Mouse (Mus musculus) adipocyte (in vitro differentiated cells): Measurements from ENCODE around the gene Pik3r5.

Source experiments
- DNase-seq: peaks from one replicate; pipeline ENCODE4 v3.0.0-alpha.2; 2016; ENCODE audit warnings: low spot score

Gene Pik3r5

DNA sequence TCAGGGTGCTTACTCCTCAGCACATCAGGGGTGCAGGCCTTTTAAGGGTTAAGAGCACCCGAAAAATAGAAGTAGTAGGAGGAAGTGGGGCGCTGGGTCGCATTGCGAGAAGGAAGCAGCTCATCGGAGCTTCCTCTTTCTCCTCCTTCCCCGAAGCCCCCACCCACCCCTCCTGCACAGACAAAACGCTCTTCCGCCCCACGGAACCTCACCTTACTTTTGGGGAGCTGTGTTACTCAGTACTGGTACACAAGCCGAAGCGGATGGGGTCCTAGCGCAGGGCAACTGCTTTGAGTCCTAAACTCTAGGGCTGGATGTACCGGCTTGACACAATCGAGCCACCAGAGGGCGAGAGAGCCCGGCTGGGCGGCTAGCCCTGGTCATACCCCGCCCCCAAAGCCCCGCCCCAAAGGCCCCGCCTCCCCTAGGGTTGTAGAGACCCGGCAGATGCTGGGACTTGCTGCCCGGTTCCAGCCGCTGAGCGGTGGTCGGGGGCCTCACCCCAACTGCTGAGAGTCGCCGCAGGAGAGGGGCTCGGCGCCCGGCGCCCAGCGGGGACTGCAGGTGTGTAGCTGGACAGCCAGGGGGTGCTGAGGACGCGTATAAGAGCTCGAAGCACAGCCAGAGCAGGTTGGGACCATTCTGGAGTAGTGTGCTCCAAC lies at the start of gene Pik3r5:
Gene Pik3r5 (plus strand): TSS at position 423 of the 662 bp plus-strand sequence.
- peak; percentile 71 for DNase-seq

DNA sequence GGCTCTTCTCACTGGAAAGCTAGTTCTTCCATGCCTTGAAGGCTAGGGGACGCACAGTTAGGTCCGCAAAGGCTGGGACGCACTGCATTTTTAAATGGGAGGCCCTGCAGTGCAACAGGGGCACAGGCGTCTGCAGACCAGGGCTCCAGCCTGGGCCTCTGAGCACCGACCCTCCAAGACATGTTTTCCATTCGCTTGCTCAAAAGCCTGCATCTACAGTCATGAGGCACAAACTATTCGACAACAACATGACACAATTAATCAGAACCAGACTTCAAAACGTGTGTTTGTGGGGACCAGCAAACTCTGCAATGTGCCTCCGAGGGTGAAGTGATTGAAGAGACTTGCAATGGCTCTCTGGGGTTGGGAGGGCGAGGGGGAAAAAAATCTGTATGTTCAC lies 48.4 kb upstream of the Pik3r5 start:
- DNase-seq = no peak

DNA sequence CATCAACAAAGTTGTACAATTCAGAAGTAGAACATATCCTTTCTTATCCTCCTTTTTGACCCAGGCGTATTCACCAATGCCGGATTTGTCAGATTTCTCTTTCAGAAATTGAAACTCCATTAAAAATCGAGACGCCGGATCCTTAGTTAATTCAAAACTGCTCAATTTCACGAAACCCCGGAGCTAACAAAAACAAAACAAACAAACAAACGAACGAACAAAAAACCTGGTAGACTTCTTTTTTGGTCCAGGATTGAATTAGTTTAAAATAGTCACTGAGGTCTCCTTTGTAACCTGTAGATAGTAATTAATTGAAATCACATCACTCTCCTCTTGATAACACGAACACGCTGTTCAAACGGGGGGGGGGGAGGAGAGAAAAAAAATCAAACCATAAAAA lies 47.8 kb upstream of the Pik3r5 start:
- DNase-seq = no peak

DNA sequence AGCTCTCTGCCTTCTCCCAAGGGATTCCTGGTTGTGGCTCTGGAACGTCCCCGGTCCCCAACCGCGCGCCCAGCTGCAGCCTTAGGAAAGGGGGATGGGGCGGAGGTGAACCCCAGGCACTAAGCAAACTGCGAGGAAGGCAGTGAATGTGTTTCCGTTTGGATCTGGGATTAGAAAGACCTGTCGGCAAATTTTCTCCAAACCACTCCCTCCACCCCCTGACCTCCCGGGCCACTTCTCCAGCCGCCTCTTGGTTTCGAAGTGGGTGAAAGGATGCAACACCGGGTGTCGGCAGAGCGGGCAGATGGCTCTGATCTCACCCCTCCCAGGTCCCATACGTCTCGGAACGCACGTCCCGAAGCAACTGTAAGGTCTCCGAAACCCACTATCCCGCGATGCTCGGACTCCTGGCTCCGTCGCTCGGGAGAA lies 47.3 kb upstream of the Pik3r5 start:
- no peak for DNase-seq

DNA sequence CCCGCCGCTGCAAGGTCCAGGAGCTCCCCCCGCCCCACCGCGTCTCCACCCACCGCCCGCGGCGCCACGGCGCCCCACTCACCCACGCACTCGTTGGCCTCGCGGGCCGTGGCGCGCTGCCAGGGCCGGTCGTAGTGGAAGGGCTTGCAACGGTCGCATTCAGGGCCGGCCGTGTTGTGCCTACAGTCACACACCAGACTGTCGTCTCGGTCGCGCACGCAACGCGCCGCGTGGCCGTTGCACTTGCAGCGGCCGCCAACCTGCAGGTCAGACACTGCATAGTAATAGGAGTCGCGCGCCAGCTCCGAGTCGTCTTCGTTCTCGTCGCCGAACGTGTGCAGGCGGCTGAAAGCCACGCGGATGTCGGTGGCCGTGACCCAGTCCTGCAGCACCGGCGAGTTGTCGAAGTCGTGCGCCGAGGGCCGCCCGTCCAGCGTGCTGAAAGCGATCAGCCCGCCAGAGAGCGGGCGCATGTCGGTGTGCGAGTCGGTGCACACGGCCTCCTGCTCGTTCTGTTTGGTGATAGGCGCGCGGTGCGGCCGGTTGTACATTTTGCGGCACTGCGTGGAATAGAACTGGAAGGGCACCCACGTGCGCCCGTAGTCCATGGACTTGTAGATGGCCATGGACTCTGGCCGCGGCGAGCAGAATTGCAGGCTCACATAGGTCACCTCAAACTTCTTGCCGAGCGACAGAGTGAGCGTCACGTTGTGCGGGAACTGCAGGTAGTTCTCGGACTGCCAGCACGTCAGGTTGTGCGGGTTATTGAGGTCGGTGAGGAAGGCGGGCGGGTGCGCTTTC lies 46.7 kb upstream of the Pik3r5 start:
- no peak for DNase-seq

- DNase-seq = no peak
Observed at GRCm38 (mm10) chr11:68385921-68386588, 45.9 kb upstream of the Pik3r5 start.

DNA sequence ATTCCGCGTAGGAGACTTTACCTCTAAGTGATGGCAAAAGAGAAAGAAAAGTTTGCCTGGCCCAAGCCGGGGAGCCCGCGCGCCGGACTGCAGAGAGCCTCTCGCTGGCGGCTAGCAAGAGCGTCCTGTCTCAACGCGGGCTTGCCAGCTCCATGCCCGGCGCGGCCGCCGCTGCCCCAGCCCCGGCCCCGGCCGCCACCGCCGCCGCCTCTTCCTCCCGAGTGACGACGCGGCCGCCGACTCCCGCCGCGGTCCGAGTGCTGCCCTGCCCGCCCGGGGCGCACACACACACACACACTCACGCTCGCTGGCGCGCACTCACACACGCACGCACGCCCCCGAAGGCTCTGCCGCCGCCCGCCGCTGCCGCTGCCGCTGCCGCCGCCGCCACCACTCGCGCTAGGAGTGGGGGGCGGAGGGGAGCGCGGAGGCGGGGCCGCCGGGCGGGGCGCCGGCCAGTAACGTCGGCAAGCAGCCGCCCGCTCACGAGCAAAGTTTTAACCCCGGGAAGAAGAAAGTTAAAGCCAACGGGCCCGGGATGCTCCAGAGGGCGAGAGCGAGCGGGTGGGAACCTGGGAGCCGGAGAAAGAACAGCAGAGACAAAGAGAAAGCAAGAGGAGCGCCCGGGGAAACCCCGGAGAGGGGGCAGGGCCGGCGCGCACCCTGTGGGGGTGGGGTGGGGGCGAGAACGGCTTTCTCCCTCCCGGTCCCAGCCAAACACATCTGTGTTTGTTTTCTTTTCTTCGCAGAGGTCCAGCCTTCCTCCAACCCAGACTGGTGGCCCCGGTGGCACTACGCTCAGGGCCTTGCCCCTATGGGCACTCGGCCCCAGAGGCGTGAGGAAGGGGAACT lies 45.1 kb upstream of the Pik3r5 start:
- DNase-seq = no peak

- no peak for DNase-seq
Observed at GRCm38 (mm10) chr11:68387441-68387760, 44.5 kb upstream of the Pik3r5 start.

DNA sequence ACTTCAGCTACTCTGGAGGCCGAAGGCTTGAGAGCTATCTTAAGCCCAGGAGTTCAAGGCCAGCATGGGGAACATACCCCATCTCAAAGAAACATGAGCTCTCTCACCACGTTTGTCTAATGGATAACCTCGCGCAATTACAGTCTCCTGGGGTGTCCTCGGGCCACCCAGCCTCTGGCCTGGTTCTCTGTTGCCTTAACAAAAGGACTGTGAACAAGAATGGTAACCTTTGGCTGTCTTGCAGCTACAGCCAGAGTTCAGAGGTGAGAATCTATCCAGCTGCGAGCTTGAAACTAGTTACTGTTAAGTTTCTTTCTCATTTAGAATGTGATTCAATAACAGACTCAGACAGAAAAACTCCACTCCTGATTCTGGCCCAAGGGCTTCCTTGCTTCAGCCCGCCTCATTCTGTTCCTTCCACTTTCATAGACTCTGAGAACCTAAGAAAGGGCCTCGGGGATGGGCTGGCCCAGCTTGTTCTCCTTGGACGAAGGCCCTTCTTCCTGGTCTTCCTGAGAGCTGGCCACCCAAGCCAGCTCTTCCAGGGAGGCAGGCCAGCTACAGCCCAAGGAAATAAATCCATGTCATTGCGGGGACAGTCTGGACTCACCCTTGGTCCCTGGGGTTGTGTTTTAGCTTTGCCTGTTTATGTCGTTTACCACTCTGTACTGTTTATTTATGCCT lies 43.8 kb upstream of the Pik3r5 start:
- peak; percentile 67 for DNase-seq

- DNase-seq = no peak
Observed at GRCm38 (mm10) chr11:68388655-68389015, 43.3 kb upstream of the Pik3r5 start.

DNA sequence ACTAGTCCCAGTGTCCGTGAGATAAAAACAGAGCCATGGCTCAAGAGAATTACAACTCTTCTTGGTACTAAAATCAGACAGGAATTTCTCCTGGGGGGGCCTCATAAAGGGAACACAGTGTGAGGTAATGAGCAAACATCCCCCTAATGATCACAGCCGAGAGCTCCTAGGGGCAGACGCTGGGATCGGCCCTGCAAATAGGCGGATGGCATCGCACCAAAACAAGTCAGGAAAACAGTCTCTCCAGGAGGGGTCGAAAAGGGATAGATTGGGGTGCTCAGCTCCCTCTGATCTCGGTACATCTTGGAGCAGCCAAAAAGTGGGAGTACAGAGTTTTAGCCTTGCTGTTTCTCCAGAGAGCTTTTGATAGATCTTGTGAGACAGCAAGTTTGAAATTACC lies 42.3 kb upstream of the Pik3r5 start:
- no peak for DNase-seq

- DNase-seq = no peak
Observed at GRCm38 (mm10) chr11:68390381-68391287, 41.3 kb upstream of the Pik3r5 start.

DNA sequence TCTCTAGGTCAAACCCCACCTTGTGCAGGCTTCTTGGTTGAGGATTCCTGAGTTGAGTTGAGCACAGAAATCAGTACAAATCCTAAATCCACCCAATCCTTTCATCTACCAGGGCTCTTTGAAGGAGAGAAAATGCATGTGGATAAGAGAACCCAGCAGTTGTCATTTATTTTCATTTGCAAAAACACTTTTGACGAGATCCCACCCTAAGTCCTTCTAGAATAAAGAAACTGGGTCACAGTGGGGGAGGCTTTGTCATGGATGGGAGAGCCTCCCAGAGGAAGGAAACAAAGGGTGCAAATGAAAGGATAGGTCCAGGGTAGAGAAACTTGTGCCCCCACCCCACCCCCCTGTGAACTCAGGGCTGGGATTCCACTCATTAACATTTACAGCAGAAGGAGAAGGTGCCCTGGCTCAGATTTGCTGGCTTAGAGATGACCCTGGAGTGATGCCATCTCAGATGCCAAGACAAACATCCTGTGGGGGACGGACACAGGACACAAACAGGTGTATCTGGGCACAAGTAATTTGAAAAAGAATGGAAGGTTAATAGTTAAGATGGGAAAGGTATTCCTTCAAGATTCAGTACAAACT lies 37.9 kb upstream of the Pik3r5 start:
- DNase-seq = no peak

GRCm38 (mm10) chr11:68394749-68395148 lies 37.2 kb upstream of the Pik3r5 start:
- no peak for DNase-seq

- no peak for DNase-seq
Observed at GRCm38 (mm10) chr11:68395546-68395945, 36.4 kb upstream of the Pik3r5 start.

DNA sequence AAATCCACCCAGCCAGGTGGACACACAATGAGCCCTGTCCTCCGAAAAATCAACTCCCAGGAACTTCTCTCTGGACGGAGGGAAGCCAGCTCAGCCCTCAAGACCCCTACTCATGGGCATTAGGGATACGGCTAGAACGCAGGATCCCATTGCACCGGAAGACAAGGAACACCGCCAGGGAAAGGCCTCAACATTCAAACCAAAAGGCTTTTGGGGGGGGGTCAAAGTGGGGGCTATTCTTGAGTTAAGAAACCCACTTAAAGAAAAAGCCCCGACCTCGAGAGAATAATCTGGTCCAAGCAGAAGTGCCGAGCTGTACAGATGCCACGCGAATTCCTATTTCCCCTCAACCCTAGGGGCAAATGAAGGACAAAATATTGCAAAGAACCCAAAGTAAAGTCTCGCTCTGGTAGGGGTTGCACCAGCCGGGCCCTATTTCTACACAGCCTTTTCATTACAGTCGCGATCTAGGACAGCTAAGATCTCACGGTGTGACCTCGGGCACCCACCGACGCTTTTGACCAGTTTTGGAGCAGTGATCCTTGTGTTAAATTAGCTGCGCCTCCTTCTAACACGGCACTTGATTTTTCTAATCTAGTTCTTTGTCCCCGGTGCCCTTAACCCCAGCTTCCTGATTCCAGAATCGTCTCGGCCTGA lies 32.9 kb upstream of the Pik3r5 start:
- DNase-seq = no peak

- no peak for DNase-seq
Observed at GRCm38 (mm10) chr11:68399548-68400020, 32.3 kb upstream of the Pik3r5 start.

DNA sequence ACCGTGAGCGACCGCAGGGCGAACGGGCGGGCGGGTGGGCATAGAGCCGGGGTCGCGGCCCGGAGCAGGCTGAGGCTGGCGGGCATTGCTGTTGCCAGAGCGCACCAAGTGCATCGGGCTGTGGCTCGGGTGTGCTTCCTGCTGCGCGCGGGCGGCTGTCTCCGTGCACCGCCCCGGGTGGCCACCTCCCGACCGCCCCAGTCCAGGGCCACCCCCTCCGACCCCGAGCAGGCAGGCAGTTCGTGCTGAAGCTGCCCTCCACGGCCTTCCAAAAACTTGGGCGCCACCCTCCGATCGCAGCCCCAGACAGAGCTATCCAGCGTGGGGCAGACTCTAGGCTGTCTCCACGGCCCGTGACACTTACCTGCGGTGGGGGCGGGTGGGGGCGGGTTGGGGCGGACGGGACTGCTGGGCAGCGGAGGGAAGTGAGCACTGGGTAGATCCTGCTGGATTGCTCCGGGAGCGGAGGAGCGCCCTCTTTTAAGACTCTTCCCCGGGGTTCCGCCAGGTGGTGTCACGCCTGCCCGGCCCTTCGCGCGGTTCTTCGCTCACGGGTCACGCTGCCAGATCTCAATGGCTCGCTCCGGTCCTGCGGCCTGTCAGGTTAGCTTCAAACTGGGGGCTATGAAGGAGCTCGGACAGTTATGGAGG lies 31.8 kb upstream of the Pik3r5 start:
- DNase-seq = no peak

DNA sequence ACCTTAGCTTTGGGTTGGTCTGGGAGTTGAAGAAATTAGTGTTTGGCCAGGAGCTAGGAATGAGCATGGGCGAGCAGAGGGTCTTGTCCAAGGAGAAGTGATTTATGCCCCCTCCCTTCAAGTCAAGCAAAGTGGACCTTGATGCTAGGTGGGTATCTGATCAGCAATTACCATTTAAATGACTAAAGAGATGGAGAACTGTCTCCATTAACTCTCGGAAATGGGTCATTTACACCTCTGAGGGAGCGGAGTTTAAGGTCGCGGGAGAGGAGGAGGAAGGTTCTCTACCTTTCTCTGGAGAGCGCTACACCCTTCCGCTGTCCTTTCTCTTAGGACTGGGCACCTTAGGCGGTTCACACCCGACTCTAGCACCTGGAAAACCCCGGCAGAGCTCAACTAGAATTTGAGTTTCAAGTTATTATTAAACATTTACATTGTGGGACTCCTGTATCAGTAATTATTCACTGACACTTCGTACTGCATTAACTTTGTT lies 31.1 kb upstream of the Pik3r5 start, which contains the start of gene Ntn1:
Gene Ntn1 (minus strand): TSS at position 97 of the 493 bp plus-strand sequence.
- no peak for DNase-seq
